In genomic region chr2:151961284-151962196, GRCm38 (mm10) we compare ENCODE assay signal across 11 mouse cellular contexts. TPM values are rescaled to one million over a fixed set of nuclear protein-coding genes. Genes with fewer than 3 reads are reported as not detected.
DNase-seq lines count a peak whose midpoint lies in the region; ATAC-seq and TF ChIP-seq lines count a peak whose summit lies in the region.
"Had no signal": no experiment of that assay in that cellular context is flagged by ENCODE, and none has a peak within 500 bp of the region (broad histone marks: within the 10 kb centered on the region; RNA-seq: fewer than 3 reads in every experiment).

No protein-coding gene starts in this region.

- WGBS in lung, embryonic 15.5 days, result 49% methylated on average over 9 of the region's 9 CpGs
- 39% methylated on average over 9 of the region's 9 CpGs for whole genome bisulfite sequencing in hindbrain, embryonic 15.5 days
- 44% methylated on average over 9 of the region's 9 CpGs for WGBS in stomach, postnatal 0 days

- H3K36me3 ChIP-seq in lung, embryonic 15.5 days, result no peaks in the 10 kb centered on the region
- no peaks in the 10 kb centered on the region for H3K36me3 ChIP-seq in hindbrain, embryonic 15.5 days
- no peaks in the 10 kb centered on the region for H3K36me3 ChIP-seq in stomach, postnatal 0 days (ENCODE audit: control insufficient read depth, insufficient read depth, low read length)

- H3K4me3 ChIP-seq in lung, embryonic 15.5 days, result no peak overlapping the region
- no peak overlapping the region for H3K4me3 ChIP-seq in hindbrain, embryonic 15.5 days
- H3K4me3 ChIP-seq in stomach, postnatal 0 days (ENCODE audit: low read depth, low read length), result no peak overlapping the region

- H3K27ac ChIP-seq in lung, embryonic 15.5 days, result 0 out of 2 replicates have a peak overlapping the region, but pooled peaks have one; percentile 9
- H3K27ac ChIP-seq in hindbrain, embryonic 15.5 days (replicated peaks), result no peak overlapping the region
- peak overlapping the region; percentile 71 for H3K27ac ChIP-seq in stomach, postnatal 0 days (replicated peaks)

- H3K4me2 ChIP-seq in lung, embryonic 15.5 days, result no peak overlapping the region
- H3K4me2 ChIP-seq in hindbrain, embryonic 15.5 days, result no peak overlapping the region
- no peak overlapping the region for H3K4me2 ChIP-seq in stomach, postnatal 0 days (replicated peaks; ENCODE audit: low read depth)

- no peak overlapping the region for H3K9ac ChIP-seq in lung, embryonic 15.5 days
- H3K9ac ChIP-seq in hindbrain, embryonic 15.5 days, result no peak overlapping the region
- H3K9ac ChIP-seq in stomach, postnatal 0 days (ENCODE audit: low read length), result no peak overlapping the region

- no peak for TF ChIP-seq EP300 in stomach, postnatal 0 days (optimal IDR thresholded peaks at IDR 0.05)

- DNase-seq in heart, adult 11 months, result peak; percentile 83
- DNase-seq in heart, postnatal 36 days, result no peak
- DNase-seq in lung, postnatal 14 days, result no peak
- DNase-seq in stomach, postnatal 0 days (ENCODE audit: low spot score), result peak; percentile 29
- no peak for DNase-seq in spleen, postnatal 4 days (ENCODE audit: low spot score in 2 of 2)
- no peak for DNase-seq in frontal cortex, postnatal 36 days (ENCODE audit: low spot score in 2 of 2)
- DNase-seq: gastrocnemius, postnatal 25 days; thymus, adult 18-20 months had no signal

- TF ChIP-seq CTCF in stomach, postnatal 0 days (IDR thresholded peaks at IDR 0.05; ENCODE audit: low read depth), result no peak

- H3K27me3 ChIP-seq in lung, embryonic 15.5 days, result no peaks in the 10 kb centered on the region
- no peaks in the 10 kb centered on the region for H3K27me3 ChIP-seq in hindbrain, embryonic 15.5 days
- no peaks in the 10 kb centered on the region for H3K27me3 ChIP-seq in stomach, postnatal 0 days (ENCODE audit: control insufficient read depth, insufficient read depth, low read length)

- intact Hi-C loops in heart, postnatal 36 days (cut with DNase I), result no loop called here

- no peak for ATAC-seq in lung, embryonic 15.5 days (ENCODE audit: borderline replicate concordance, extremely low read depth, low FRiP score, low TSS enrichment)
- ATAC-seq in hindbrain, embryonic 15.5 days (ENCODE audit: low FRiP score, low read depth), result 0 out of 2 replicates have a peak, but pooled peaks have one; percentile 10
- no peak for ATAC-seq in stomach, postnatal 0 days (ENCODE audit: low FRiP score, low TSS enrichment)

- no peaks in the 10 kb centered on the region for H3K9me3 ChIP-seq in lung, embryonic 15.5 days
- no peaks in the 10 kb centered on the region for H3K9me3 ChIP-seq in hindbrain, embryonic 15.5 days
- H3K9me3 ChIP-seq in stomach, postnatal 0 days (ENCODE audit: control insufficient read depth, low read length), result no peaks in the 10 kb centered on the region

- H3K4me1 ChIP-seq in lung, embryonic 15.5 days, result peaks cover 20% of the 10 kb centered on the region
- H3K4me1 ChIP-seq in hindbrain, embryonic 15.5 days (replicated peaks), result peaks cover 27% of the 10 kb centered on the region
- H3K4me1 ChIP-seq in stomach, postnatal 0 days (replicated peaks; ENCODE audit: control insufficient read depth, insufficient read depth), result peaks cover 2% of the 10 kb centered on the region; the same call in 1 of the 2 replicates

RNA-seq across cellular contexts. Expression of gene Fam110a, which starts 18.5 kb away (rescaled TPM):
- 1 to 10 TPM; 3.4 to 5.7 TPM for total RNA-seq in heart, postnatal 36 days (2021)
- polyA plus RNA-seq in lung, embryonic 15.5 days (2015; fragmentation: Nextera tagmentation; extraction: Ambion mirVana), result 32.5 and 34.1 TPM in 2 replicates
- 48.3 and 54.6 TPM in 2 replicates for polyA plus RNA-seq in hindbrain, embryonic 15.5 days (2015; fragmentation: Nextera tagmentation; extraction: Ambion mirVana)
- polyA plus RNA-seq in stomach, postnatal 0 days (2015; fragmentation: Nextera tagmentation; extraction: Ambion mirVana), result 29.9 and 33.7 TPM in 2 replicates

RNA-seq across cellular contexts. Expression of gene Slc52a3, which starts 34.8 kb away (rescaled TPM):
- 1 to 10 TPM; 1.2 to 2.4 TPM for total RNA-seq in heart, postnatal 36 days (2021)
- 2.7 and 2.8 TPM in 2 replicates for polyA plus RNA-seq in lung, embryonic 15.5 days (2015; fragmentation: Nextera tagmentation; extraction: Ambion mirVana)
- polyA plus RNA-seq in hindbrain, embryonic 15.5 days (2015; fragmentation: Nextera tagmentation; extraction: Ambion mirVana), result 1.4 and 1.7 TPM in 2 replicates
- 22.2 and 24.9 TPM in 2 replicates for polyA plus RNA-seq in stomach, postnatal 0 days (2015; fragmentation: Nextera tagmentation; extraction: Ambion mirVana)

RNA-seq across cellular contexts. Expression of gene Angpt4, which starts 50.5 kb away (rescaled TPM):
- total RNA-seq in heart, postnatal 36 days (2021), result under 1 TPM; 0.19 to 0.22 TPM
- polyA plus RNA-seq in lung, embryonic 15.5 days (2015; fragmentation: Nextera tagmentation; extraction: Ambion mirVana), result 0.43 and 0.62 TPM in 2 replicates
- 0.26 and 0.34 TPM in 2 replicates for polyA plus RNA-seq in hindbrain, embryonic 15.5 days (2015; fragmentation: Nextera tagmentation; extraction: Ambion mirVana)
- polyA plus RNA-seq in stomach, postnatal 0 days (2015; fragmentation: Nextera tagmentation; extraction: Ambion mirVana), result 0.42 and 0.45 TPM in 2 replicates
- total RNA-seq: common myeloid progenitor, adult 5-6 weeks had no signal

Comparison
In these comparisons a context has a peak if more than half of its experiments do, and no peak if none do; other contexts are left out.
1. DNase-seq: peak in heart, adult 11 months (single experiment) and stomach, postnatal 0 days (single experiment); none in heart, postnatal 36 days (0 of 2), lung, postnatal 14 days (single experiment), spleen, postnatal 4 days (0 of 2) and frontal cortex, postnatal 36 days (0 of 2).